Mouse (Mus musculus): Measurements from ENCODE around the gene Cdca7l.

DNA sequence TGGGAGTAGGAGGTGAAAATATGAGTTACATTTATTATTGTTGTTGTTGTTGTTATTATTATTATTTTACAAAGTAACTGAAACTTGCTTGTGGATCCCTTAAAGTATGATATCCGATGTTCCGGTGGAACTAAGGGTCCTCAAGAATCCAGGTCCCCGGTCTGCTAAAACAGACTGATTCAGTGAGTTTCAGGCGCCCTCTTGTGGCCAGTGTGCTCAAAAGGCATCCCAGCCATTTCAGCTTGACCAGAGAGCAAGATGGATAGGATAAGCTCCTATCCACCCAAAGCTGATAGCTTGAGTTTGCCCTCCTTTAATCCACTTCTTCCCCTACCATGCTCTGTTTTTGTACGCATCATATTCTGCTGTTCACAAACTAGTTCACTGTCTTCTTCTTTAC is 35.0 kb upstream of the Cdca7l start:
- TF ChIP-seq CTCF (IDR thresholded peaks at IDR 0.05) (peak; percentile 94), EP300 (IDR thresholded peaks at IDR 0.05) (no peak)
